Mouse (Mus musculus): Measurements from ENCODE around the gene Sdc4. TPM values are rescaled to one million over a fixed set of nuclear protein-coding genes. Genes with fewer than 3 reads are reported as not detected.
A peak's percentile ranks its signal among the peaks of the same experiment; 100 is the strongest.

Gene Sdc4
- total and polyA plus RNA-seq, 2 experiments = 182 to 511 TPM

- 66% methylated on average over 29 of the region's 29 CpGs for WGBS
- Histone ChIP-seq H3K36me3 (ENCODE audit: control insufficient read depth, insufficient read depth, low read length) (no peaks in the 10 kb centered on the region), H3K79me2 (ENCODE audit: control insufficient read depth, insufficient read depth, low read length) (no peaks in the 10 kb centered on the region), H3K4me1 (ENCODE audit: control insufficient read depth, insufficient read depth, low read length) (no peaks in the 10 kb centered on the region), H3K27me3 (ENCODE audit: control insufficient read depth, insufficient read depth, low read length) (peaks cover 6% of the 10 kb centered on the region; the same call in 1 of the 2 replicates), H3K4me3 (ENCODE audit: insufficient read depth, low read depth, low read length) (no peak overlapping the region), H3K9ac (ENCODE audit: low read depth, low read length) (no peak overlapping the region), H3K27ac (replicated peaks; ENCODE audit: insufficient read depth, low read depth, low read length) (no peak overlapping the region)
- TF ChIP-seq POLR2A (IDR thresholded peaks at IDR 0.05; ENCODE audit: extremely low read depth, insufficient read depth, low read length) (no peak), CTCF (IDR thresholded peaks at IDR 0.05; ENCODE audit: low read depth, low read length) (no peak)
- DNase-seq (ENCODE audit: extremely low read depth, low read depth, low spot score) = no peak
Measured at GRCm38 (mm10) chr2:164393126-164393525, 50.6 kb downstream of the Sdc4 start.

- Histone ChIP-seq H3K9ac (ENCODE audit: low read depth, low read length) (no peak overlapping the region), H3K4me3 (ENCODE audit: insufficient read depth, low read depth, low read length) (peak overlapping the region; percentile 47; the same call in 1 of the 2 replicates), H3K27ac (replicated peaks; ENCODE audit: insufficient read depth, low read depth, low read length) (no peak overlapping the region), H3K27me3 (ENCODE audit: control insufficient read depth, insufficient read depth, low read length) (no peaks in the 10 kb centered on the region), H3K79me2 (ENCODE audit: control insufficient read depth, insufficient read depth, low read length) (no peaks in the 10 kb centered on the region), H3K36me3 (ENCODE audit: control insufficient read depth, insufficient read depth, low read length) (no peaks in the 10 kb centered on the region), H3K4me1 (ENCODE audit: control insufficient read depth, insufficient read depth, low read length) (no peaks in the 10 kb centered on the region)
- peak; percentile 17 for DNase-seq (ENCODE audit: extremely low read depth, low read depth, low spot score)
- 2% methylated on average over 30 of the region's 30 CpGs for WGBS
- TF ChIP-seq POLR2A (IDR thresholded peaks at IDR 0.05; ENCODE audit: extremely low read depth, insufficient read depth, low read length) (no peak), CTCF (IDR thresholded peaks at IDR 0.05; ENCODE audit: low read depth, low read length) (peak; percentile 81)
Measured at GRCm38 (mm10) chr2:164389499-164389898, 54.2 kb downstream of the Sdc4 start.

GRCm38 (mm10) chr2:164389020-164389419 lies 54.7 kb downstream of the Sdc4 start, which contains the start of gene Slpi:
TSS of gene Slpi (minus strand) at chr2:164389095.
- Histone ChIP-seq H3K27ac (replicated peaks; ENCODE audit: insufficient read depth, low read depth, low read length) (no peak within 1 kb of the TSS), H3K4me3 (ENCODE audit: insufficient read depth, low read depth, low read length) (peak within 1 kb of the TSS; percentile 47; the same call in 1 of the 2 replicates), H3K36me3 (ENCODE audit: control insufficient read depth, insufficient read depth, low read length) (no peaks in the 10 kb centered on the region), H3K27me3 (ENCODE audit: control insufficient read depth, insufficient read depth, low read length) (no peaks in the 10 kb centered on the region), H3K79me2 (ENCODE audit: control insufficient read depth, insufficient read depth, low read length) (no peaks in the 10 kb centered on the region), H3K9ac (ENCODE audit: low read depth, low read length) (no peak within 1 kb of the TSS), H3K4me1 (ENCODE audit: control insufficient read depth, insufficient read depth, low read length) (no peaks in the 10 kb centered on the region)
- no peak for DNase-seq (ENCODE audit: extremely low read depth, low read depth, low spot score)
- TF ChIP-seq CTCF (IDR thresholded peaks at IDR 0.05; ENCODE audit: low read depth, low read length) (no peak), POLR2A (IDR thresholded peaks at IDR 0.05; ENCODE audit: extremely low read depth, insufficient read depth, low read length) (no peak)
- 4% methylated on average over 17 of the region's 17 CpGs for WGBS

GRCm38 (mm10) chr2:164386953-164387352 lies 56.7 kb downstream of the Sdc4 start:
- no peaks in the 10 kb centered on the region for H3K79me2 ChIP-seq (ENCODE audit: control insufficient read depth, insufficient read depth, low read length)
- H3K27me3 ChIP-seq (ENCODE audit: control insufficient read depth, insufficient read depth, low read length) = no peaks in the 10 kb centered on the region
- no peak for TF ChIP-seq POLR2A (IDR thresholded peaks at IDR 0.05; ENCODE audit: extremely low read depth, insufficient read depth, low read length)
- peak; percentile 69 for TF ChIP-seq CTCF (IDR thresholded peaks at IDR 0.05; ENCODE audit: low read depth, low read length)
- no peaks in the 10 kb centered on the region for H3K36me3 ChIP-seq (ENCODE audit: control insufficient read depth, insufficient read depth, low read length)
- H3K27ac ChIP-seq (replicated peaks; ENCODE audit: insufficient read depth, low read depth, low read length) = no peak overlapping the region
- H3K4me3 ChIP-seq (ENCODE audit: insufficient read depth, low read depth, low read length) = no peak overlapping the region
- no peaks in the 10 kb centered on the region for H3K4me1 ChIP-seq (ENCODE audit: control insufficient read depth, insufficient read depth, low read length)
- H3K9ac ChIP-seq (ENCODE audit: low read depth, low read length) = no peak overlapping the region
- 7% methylated on average over 8 of the region's 8 CpGs for WGBS
- peak; percentile 4 for DNase-seq (ENCODE audit: extremely low read depth, low read depth, low spot score)

GRCm38 (mm10) chr2:164385927-164386763 lies 57.5 kb downstream of the Sdc4 start:
- H3K36me3 ChIP-seq (ENCODE audit: control insufficient read depth, insufficient read depth, low read length) = no peaks in the 10 kb centered on the region
- no peak overlapping the region for H3K4me3 ChIP-seq (ENCODE audit: insufficient read depth, low read depth, low read length)
- no peaks in the 10 kb centered on the region for H3K79me2 ChIP-seq (ENCODE audit: control insufficient read depth, insufficient read depth, low read length)
- H3K27ac ChIP-seq (replicated peaks; ENCODE audit: insufficient read depth, low read depth, low read length) = no peak overlapping the region
- H3K4me1 ChIP-seq (ENCODE audit: control insufficient read depth, insufficient read depth, low read length) = no peaks in the 10 kb centered on the region
- DNase-seq (ENCODE audit: extremely low read depth, low read depth, low spot score) = no peak
- WGBS = 34% methylated on average over 18 of the region's 18 CpGs
- no peak overlapping the region for H3K9ac ChIP-seq (ENCODE audit: low read depth, low read length)
- H3K27me3 ChIP-seq (ENCODE audit: control insufficient read depth, insufficient read depth, low read length) = no peaks in the 10 kb centered on the region
- TF ChIP-seq POLR2A (IDR thresholded peaks at IDR 0.05; ENCODE audit: extremely low read depth, insufficient read depth, low read length) (no peak), CTCF (IDR thresholded peaks at IDR 0.05; ENCODE audit: low read depth, low read length) (no peak)

Measured in liver, adult 2 months (tissue).